Mouse (Mus musculus) erythroblast, embryonic 14.5 days (primary cell): ENCODE data around the gene Prkce.

ENCODE experiments used
- GATA1 ChIP-seq: IDR thresholded peaks from 2 replicates; pipeline ENCODE4 v1.6.1; 2012; ENCODE audit warnings: low read length, inconsistent platforms, mixed read lengths
- TAL1 ChIP-seq: IDR thresholded peaks from 3 replicates; pipeline ENCODE4 v1.6.1; 2012; ENCODE audit warnings: low read length, inconsistent platforms, mixed read lengths

GRCm38 (mm10) chr17:86412141-86412540 is 244.6 kb downstream of the Prkce start:
- TF ChIP-seq GATA1 (no peak), TAL1 (no peak)
